Mouse (Mus musculus) forebrain, embryonic 12.5 days (tissue): ENCODE measurements at regions not wholly inside any gene's neighbourhood (a gene's known extent, or its start where the extent isn't known, plus 50 kb on each side); places are given as distances from the start of the nearest gene placed in this dataset.

ENCODE experiments used
- ATAC-seq: fragments of 200-750 bp; cut with Nextera tagmentation; 2 replicates; pipeline ENCODE4 v1.8.0; 2017; ENCODE audit warnings: moderate TSS enrichment; ENCODE audit not compliant: low FRiP score
- H3K27ac ChIP-seq: fragments of 300-500 bp; sonication (generic); 2 replicates; pipeline ENCODE4 v1.5.1; 2016; ENCODE audit warnings: mild to moderate bottlenecking
- H3K27me3 ChIP-seq: fragments of 300-500 bp; sonication (generic); 2 replicates; pipeline ENCODE4 v1.6.1; 2016; ENCODE audit warnings: mild to moderate bottlenecking
- H3K36me3 ChIP-seq: fragments of 300-500 bp; sonication (generic); replicated peaks from 2 replicates; pipeline ENCODE4 v1.6.1; 2016; ENCODE audit warnings: mild to moderate bottlenecking
- H3K4me1 ChIP-seq: fragments of 300-500 bp; sonication (generic); 2 replicates; pipeline ENCODE4 v1.6.1; 2016
- H3K4me2 ChIP-seq: fragments of 300-500 bp; sonication (generic); 2 replicates; pipeline ENCODE4 v1.6.1; 2016; ENCODE audit warnings: mild to moderate bottlenecking, moderate library complexity
- H3K4me3 ChIP-seq: fragments of 300-500 bp; sonication (generic); replicated peaks from 2 replicates; pipeline ENCODE4 v1.5.1; 2016; ENCODE audit warnings: mild to moderate bottlenecking
- H3K9ac ChIP-seq: fragments of 300-500 bp; sonication (generic); 2 replicates; pipeline ENCODE4 v1.6.1; 2016; ENCODE audit warnings: mild to moderate bottlenecking
- H3K9me3 ChIP-seq: fragments of 300-500 bp; sonication (generic); 2 replicates; pipeline ENCODE4 v1.6.1; 2016
- WGBS: fragments of 180-500 bp; shearing (Covaris S2); methylation state at CpG from one replicate; pipeline ENCODE4 v1.1.7; 2016; 5-methylcytosine and 5-hydroxymethylcytosine counted together

DNA sequence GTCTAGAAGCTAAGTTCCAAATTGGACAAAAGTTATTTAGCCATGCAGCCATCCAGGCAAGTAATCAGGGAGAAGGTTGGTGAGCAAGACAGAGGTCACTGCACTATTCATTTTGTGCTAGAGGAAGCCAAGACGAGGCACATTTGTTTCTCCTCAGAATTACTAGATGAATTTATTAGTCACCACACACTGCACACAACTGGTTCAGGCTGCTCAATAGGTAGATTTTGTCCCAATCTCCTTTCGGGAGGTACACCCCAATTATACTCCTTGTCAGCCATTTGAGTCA, 67.1 kb upstream of the Pam start:
- H3K4me2 ChIP-seq = no peak overlapping the region
- no peak overlapping the region for H3K4me3 ChIP-seq
- no peak for ATAC-seq
- no peaks in the 10 kb centered on the region for H3K36me3 ChIP-seq
- 43% methylated on average over 2 of the region's 2 CpGs for WGBS
- H3K27me3 ChIP-seq = no peaks in the 10 kb centered on the region
- no peaks in the 10 kb centered on the region for H3K4me1 ChIP-seq
- no peak overlapping the region for H3K27ac ChIP-seq
- H3K9ac ChIP-seq = no peak overlapping the region
- no peaks in the 10 kb centered on the region for H3K9me3 ChIP-seq

DNA sequence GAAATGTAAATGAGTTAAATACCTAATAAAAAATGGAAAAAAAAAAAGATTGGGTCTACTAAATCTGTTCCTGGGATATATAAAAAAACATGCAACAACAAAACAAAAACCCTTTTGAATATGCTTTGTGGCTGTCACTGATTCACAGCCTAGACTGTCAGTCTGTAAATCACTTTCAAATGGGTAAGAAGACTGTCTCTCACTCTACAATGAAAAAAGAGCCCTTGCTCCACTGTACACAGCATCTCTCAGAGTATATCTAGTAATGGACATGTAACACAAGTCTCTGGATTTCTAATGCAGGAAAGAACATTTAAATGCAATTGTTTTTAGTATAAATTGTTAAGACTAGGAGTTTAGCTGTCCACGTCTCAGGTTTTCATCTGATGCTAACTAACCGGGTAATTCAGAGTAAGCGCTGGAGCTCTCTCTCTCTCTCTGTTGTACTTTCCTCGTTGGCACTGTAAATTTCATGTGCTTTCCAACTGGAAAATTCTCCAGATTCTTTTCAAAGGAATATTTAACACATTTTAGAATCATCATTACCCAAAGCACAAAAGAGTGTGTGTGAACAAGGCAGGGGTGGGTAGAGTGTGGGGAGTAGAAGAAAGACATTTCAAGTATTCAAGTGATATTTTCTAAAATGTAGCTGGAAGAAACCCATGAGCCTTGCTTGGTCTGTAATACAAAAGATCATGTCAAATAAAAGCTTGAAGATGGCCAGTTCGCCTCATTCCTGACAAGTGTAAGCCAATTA, 66.6 kb upstream of the Pam start:
- WGBS = 75% methylated on average over 5 of the region's 5 CpGs

DNA sequence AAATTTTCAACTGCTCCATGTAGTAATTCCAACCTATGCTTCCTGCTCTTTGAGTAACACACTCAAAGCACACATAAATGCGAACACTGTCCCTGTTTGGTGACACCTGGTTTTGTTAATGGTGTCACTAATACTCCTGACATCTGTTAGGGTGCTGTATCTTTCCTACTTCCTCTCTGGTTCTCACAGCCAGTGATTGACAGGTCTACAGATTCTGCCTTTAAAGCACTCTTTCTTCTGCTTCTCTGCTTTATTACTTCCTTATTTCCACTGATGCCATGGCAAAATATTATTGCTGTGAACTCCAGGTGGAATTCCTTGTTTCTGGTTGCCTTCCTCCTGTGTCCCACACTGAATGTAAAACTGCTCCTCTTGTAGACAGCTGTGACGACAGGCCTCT, 63.5 kb upstream of the Pam start:
- no peak overlapping the region for H3K27ac ChIP-seq
- H3K9me3 ChIP-seq = no peaks in the 10 kb centered on the region
- no peaks in the 10 kb centered on the region for H3K36me3 ChIP-seq
- no peak overlapping the region for H3K9ac ChIP-seq
- H3K27me3 ChIP-seq = no peaks in the 10 kb centered on the region
- 79% methylated on average over 2 of the region's 2 CpGs for WGBS
- H3K4me3 ChIP-seq = no peak overlapping the region
- no peaks in the 10 kb centered on the region for H3K4me1 ChIP-seq
- ATAC-seq = no peak
- H3K4me2 ChIP-seq = no peak overlapping the region

More for the DNA sequence above, 66.6 kb upstream of the Pam start:
- Histone ChIP-seq H3K4me3 (no peak overlapping the region), H3K9ac (no peak overlapping the region), H3K4me1 (no peaks in the 10 kb centered on the region), H3K36me3 (no peaks in the 10 kb centered on the region), H3K27me3 (no peaks in the 10 kb centered on the region), H3K9me3 (no peaks in the 10 kb centered on the region), H3K4me2 (no peak overlapping the region), H3K27ac (no peak overlapping the region)
- no peak for ATAC-seq

DNA sequence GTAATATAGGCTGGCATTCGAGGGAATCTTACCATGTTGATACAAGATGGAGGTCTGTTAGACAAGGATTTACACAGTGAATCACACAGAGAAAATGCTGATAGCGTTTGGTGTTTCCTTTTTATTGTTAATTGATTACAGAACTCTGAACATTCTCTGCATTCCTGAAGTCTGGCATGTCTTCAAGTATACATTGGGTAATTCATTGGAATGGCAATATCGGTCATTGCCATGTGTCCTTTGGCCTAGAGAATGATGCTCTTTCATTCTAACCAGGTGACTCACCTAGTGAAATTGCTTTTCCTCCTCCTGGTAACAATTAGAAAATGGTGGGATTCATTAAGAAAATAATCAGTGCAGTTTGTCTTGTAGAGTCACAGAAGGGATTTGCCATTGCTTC, 51.9 kb upstream of the Pam start:
- ATAC-seq = no peak
- no peaks in the 10 kb centered on the region for H3K4me1 ChIP-seq
- no peaks in the 10 kb centered on the region for H3K36me3 ChIP-seq
- no peak overlapping the region for H3K9ac ChIP-seq
- H3K4me2 ChIP-seq = no peak overlapping the region
- 77% methylated on average over 3 of the region's 3 CpGs for WGBS
- H3K4me3 ChIP-seq = no peak overlapping the region
- H3K27me3 ChIP-seq = no peaks in the 10 kb centered on the region
- H3K27ac ChIP-seq = no peak overlapping the region
- H3K9me3 ChIP-seq = no peaks in the 10 kb centered on the region
